Mouse (Mus musculus): ENCODE data around the gene Iqcf5.

- TF ChIP-seq CTCF (IDR thresholded peaks at IDR 0.05; ENCODE audit: borderline replicate concordance, insufficient read depth, low read length) (no peak), POLR2A (IDR thresholded peaks at IDR 0.05; ENCODE audit: low read depth, low read length) (no peak)
Observed at GRCm38 (mm10) chr9:106512729-106513450, 1.5 kb upstream of the Iqcf5 start.

All from embryonic fibroblast, embryonic 13.5 days (primary cell).